Mouse (Mus musculus) adrenal gland, postnatal 14 days (tissue): ENCODE data around the gene Sdc3. TPM values are rescaled to one million over a fixed set of nuclear protein-coding genes. Genes with fewer than 3 reads are reported as not detected.

Experiments
- DNase-seq: peaks from one replicate; pipeline ENCODE4 v3.0.0; 2021; ENCODE audit warnings: mixed read lengths
- total RNA-seq: library from RNA; stranded (reverse); gene quantifications from 2 replicates; pipeline ENCODE4 v1.2.3, GENCODE M21; 2021

The Sdc3 gene
- total RNA-seq, 1 experiment from 2014 or later: 233 TPM

DNA sequence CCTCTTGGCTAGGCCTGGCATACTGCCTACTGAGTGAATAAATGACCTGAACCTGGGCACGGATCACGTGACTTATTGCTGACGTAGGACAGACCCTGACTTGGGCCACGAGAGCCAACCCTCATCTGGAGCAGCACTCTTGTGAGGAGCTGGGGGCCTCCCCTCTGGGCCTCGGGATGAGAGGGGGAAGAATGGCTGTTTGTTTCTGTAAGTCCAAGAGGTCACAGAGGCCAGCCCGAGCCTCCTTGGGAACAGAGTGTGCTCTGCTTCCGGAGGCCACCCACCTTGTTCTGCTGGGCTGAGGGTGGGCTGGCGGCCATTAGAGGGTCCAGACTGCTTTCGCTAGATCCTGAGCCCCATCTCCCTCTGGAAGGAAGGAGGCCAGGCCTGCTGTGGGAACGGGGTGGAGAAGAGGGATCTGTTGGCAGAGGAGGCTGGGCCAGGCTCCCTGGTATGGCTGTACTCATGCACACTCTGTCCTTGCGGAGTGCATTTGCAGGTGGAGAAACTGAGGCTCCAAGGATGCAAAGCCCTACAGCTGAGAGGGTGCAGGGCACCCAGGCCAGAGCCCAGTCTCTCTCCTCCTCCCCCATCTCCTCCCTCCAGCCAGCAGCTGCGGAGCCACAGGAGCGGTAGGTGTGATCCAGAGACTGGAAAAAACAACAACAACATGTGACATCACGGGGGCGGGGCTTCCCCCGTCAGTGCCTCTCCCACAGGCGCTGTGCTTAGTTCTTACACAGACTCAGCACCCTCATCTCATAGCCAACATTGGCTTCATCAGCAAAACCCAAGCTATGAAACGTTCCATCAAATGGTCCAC, 36.7 kb downstream of the Sdc3 start:
- peak; percentile 76 for DNase-seq

- peak; percentile 82 for DNase-seq
Observed at GRCm38 (mm10) chr4:130834122-130834521, 41.8 kb downstream of the Sdc3 start.

DNA sequence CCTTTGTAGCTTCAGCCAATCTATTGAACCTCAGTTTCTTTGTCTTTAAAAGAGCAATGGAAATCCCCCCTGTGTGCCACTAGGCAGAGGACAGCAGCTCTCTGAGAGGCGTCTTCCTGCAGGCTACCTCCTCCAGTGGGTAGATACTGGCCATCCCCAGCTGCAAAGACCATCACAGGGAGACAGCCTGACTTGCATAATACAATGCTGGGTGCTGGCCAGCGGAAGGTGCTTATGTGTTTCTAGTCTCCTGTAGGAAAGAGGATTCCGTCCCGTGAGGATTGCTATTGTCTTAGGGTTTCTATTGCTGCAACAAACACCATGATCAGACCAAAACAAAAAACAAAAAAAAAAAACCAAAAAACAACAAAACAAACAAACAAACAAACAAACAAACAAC, 43.2 kb downstream of the Sdc3 start:
- DNase-seq: peak; percentile 10

GRCm38 (mm10) chr4:130836281-130837061, 44.1 kb downstream of the Sdc3 start:
- DNase-seq: peak; percentile 5

DNA sequence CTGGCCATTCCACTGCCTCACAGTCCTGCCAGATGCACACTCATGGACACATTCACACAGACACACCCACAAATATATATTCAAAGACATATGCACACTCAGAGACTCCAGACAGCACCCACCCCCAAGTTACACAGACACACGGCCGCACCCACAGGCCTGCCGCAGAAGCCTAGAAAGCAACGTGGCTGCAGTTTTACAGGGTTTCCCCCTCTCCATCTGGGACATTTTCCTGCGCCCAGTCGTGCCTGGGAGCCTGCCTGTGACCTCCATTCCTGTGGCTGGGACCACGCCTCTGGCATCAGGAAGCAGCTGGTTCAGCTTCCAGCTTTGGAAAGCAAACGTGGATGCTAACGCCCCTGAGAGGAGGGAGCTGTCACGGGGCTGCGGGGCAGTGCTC, 46.2 kb downstream of the Sdc3 start:
- no peak for DNase-seq

- DNase-seq: peak; percentile 73
Observed at GRCm38 (mm10) chr4:130841107-130841840, 48.9 kb downstream of the Sdc3 start.

DNA sequence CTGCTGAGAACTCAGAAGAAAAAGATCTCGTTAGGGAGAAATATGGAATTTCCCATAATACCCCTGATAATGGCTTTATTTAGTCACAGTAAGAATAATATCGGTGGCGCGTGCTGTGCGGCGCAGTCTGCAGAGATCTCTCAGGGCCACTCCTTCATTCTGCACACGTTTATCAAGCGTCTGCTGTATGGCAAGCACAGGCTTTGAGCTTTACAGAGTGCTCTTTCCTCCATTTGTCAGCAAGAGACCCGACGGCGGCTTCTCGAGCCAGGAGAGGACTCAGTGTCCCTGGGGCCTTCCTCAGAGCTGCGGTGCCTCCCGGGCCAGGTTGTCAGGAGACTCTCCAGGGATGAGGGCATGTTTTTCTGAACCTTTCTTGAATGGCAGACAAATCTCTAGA, 56.5 kb downstream of the Sdc3 start:
- DNase-seq: no peak

- no peak for DNase-seq
Observed at GRCm38 (mm10) chr4:130857661-130858060, 65.3 kb downstream of the Sdc3 start.

- DNase-seq: no peak
Observed at GRCm38 (mm10) chr4:130858880-130859279, 66.5 kb downstream of the Sdc3 start.

DNA sequence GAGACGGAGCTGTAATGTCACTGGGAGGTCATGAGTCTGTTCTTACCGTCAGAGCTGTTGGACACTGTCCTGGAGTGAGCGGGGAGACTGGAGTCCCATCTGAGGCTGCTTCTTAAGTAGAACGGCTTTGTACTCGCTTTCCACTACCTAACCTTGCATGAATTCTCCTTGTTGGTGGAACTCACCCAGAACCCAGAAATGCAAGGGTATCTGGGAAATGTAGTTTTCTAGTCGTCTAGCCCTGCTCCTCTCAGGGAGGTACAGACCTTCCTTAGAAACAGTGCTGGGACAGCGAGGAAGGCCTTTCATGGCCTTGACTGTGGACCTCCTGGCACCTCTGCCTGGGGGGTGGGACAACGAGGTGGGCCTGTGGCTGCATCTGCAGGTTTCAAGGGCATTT, 67.1 kb downstream of the Sdc3 start:
- no peak for DNase-seq

DNA sequence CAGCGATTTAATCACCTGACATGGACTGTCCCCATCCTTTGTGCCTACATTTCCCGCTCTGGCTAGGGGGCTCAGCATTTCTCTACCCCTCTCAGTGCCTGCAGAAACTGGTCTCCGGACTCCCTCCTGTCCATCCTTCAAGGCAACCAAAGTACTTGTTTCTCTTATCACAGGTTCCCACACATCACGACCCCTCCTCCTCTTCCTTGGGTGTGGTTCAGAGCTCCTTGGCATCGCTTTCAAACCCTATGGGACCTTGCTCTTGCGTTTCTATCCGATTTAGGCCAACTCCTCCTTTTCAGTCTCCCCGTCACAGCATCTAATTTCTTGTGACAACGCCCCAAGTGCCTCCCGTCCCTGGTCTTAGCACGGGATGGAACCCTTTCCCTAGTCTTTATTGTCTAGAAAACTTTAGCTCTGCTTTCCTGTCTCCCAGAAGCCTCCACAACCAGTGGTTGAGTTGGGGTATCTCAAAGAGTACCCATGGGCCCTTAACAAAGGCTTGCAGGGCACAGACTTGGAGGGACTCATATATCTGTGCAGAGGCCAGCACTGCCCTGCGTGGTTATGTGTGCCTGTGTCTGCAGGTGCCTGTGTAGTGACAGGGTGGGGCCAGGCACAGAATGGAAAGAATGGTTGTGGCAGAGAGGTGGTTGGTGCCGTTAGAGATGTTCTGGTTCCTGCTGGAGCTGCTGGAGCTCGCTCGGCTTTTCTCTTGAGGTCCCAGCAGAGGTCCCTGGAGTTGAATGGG, 68.7 kb downstream of the Sdc3 start:
- DNase-seq: no peak

DNA sequence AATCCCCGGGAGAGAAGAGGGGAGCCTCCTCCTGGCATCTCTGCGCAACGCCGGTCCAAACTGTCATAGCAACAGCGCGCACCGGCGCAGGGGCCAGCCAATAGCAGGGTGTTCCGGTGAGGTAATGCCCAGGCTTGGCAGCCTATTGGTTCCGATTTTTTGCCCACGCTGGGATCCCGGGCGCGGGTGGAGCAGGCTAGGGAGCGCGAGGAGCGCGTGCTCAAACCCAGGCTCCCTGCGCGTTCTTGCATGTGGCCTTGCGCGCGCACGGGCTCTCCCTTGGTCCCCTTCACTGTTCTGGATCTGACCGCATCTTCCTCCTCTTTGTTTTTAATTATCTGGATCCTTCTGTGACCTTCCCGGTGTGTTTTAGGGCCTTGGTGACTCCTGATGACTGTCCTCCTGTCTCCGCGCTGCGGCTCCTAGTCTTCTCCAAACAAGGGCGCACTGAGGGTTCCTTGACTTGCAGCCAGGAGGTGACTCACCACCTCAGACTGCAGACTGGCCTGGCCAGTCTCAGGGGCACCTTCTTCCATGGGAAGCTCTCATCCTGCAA, 69.4 kb downstream of the Sdc3 start:
- peak; percentile 89 for DNase-seq

DNA sequence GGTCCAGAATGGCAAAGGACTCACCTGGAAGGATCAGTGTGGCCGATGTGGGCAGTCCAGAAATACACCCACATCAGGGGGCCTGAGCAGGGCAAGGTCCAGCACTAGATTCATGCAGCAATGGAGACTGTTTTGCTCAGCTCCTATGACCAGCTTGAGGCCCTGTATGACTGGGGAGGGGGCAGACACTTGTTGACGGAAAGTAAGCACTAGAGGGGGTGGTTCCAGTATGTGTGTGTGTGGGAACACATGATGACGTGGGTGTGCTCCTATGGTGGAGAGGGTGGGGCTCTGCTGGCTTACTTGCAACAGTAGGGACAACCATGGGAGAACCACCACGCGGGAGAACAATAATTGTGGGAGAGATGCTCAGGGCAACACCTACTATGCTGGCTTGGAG, 70.2 kb downstream of the Sdc3 start:
- DNase-seq: no peak

DNA sequence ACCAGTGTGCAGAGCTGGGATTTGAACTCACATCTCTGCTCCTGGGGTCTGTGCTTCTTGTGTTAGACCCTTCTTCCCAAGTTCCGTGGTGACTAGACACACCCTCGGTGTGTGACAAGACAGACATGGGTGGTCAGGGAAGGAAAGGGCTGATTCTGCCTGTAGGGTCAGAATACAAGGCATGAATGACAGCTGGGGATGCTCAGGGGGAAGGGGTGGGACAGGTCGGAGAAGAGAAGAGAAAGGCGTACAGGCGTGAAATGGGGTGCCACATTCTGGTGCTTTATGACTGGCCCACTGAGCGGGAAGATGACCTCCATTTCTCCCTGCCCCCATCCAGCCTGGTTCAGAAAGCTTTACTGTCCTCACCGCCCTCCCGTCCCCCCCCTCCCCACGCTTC, 73.1 kb downstream of the Sdc3 start:
- no peak for DNase-seq

- no peak for DNase-seq
Observed at GRCm38 (mm10) chr4:130865901-130866371, 73.6 kb downstream of the Sdc3 start.

DNA sequence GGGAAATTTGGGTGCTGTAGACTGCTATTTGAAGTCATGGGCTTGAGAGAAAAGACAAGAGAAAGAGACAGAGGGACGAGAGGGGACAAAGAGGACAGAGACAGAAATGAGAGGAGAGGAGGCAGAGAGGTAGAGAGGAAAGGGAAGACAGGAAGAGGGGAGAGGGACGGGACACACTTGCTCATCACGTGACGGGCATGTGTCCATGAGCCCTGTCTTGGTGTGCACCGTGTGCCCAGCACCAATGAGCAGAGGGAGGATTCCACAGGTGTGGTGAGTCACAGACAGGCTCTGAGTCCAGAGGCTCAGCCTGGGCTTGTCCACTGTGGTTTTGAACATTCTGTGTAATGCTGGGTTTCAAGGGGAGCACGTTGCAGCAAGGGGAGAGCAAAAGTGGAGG, 75.6 kb downstream of the Sdc3 start:
- DNase-seq: no peak

- DNase-seq: no peak
Observed at GRCm38 (mm10) chr4:130868803-130869202, 76.5 kb downstream of the Sdc3 start.

GRCm38 (mm10) chr4:130872414-130872813, 80.1 kb downstream of the Sdc3 start:
- DNase-seq: no peak

GRCm38 (mm10) chr4:130873440-130873839, 81.1 kb downstream of the Sdc3 start:
- DNase-seq: no peak

GRCm38 (mm10) chr4:130874601-130875000, 82.3 kb downstream of the Sdc3 start:
- DNase-seq: peak; percentile 90
